Mouse (Mus musculus): ENCODE results near the gene 9530077C05Rik.

- TF ChIP-seq CTCF (IDR thresholded peaks at IDR 0.05; ENCODE audit: low read depth, low read length) (no peak), POLR2A (IDR thresholded peaks at IDR 0.05; ENCODE audit: borderline replicate concordance, low read depth, low read length) (no peak)
Measured at GRCm38 (mm10) chr9:22424196-22424595, 12.9 kb downstream of the 9530077C05Rik start.
